Mouse (Mus musculus) testis, postnatal 10 days (tissue): ENCODE results near the gene Fcgrt.

Experiments used
- DNase-seq: peaks from one replicate; pipeline ENCODE4 v3.0.0; 2021; ENCODE audit warnings: low spot score

Gene Fcgrt

GRCm38 (mm10) chr7:45056329-45056971 lies 47.2 kb downstream of the Fcgrt start:
- peak; percentile 66 for DNase-seq

GRCm38 (mm10) chr7:45053931-45054510 lies 49.6 kb downstream of the Fcgrt start:
- DNase-seq, result peak; percentile 93

- DNase-seq, result peak; percentile 82
Measured at GRCm38 (mm10) chr7:45053117-45053930, 50.3 kb downstream of the Fcgrt start.

- no peak for DNase-seq
Measured at GRCm38 (mm10) chr7:45052862-45053116, 50.9 kb downstream of the Fcgrt start, which contains the start of gene Prr12. TSS of gene Prr12 (minus strand) at chr7:45052881.

- DNase-seq, result peak; percentile 76
Measured at GRCm38 (mm10) chr7:45052181-45052861, 51.3 kb downstream of the Fcgrt start.

GRCm38 (mm10) chr7:45051601-45051974 lies 52.1 kb downstream of the Fcgrt start:
- no peak for DNase-seq

GRCm38 (mm10) chr7:45050945-45051600 lies 52.6 kb downstream of the Fcgrt start:
- DNase-seq, result peak; percentile 89

GRCm38 (mm10) chr7:45048923-45049657 lies 54.6 kb downstream of the Fcgrt start:
- DNase-seq, result no peak

- no peak for DNase-seq
Measured at GRCm38 (mm10) chr7:45048001-45048890, 55.4 kb downstream of the Fcgrt start.

- DNase-seq, result no peak
Measured at GRCm38 (mm10) chr7:45047491-45047890, 56.2 kb downstream of the Fcgrt start.

GRCm38 (mm10) chr7:45046853-45047350 lies 56.7 kb downstream of the Fcgrt start:
- no peak for DNase-seq

GRCm38 (mm10) chr7:45045741-45046140 lies 57.9 kb downstream of the Fcgrt start:
- no peak for DNase-seq

GRCm38 (mm10) chr7:45043307-45043706 lies 60.3 kb downstream of the Fcgrt start:
- DNase-seq, result no peak
